Mouse (Mus musculus) hindbrain, embryonic 13.5 days (tissue): Measurements from ENCODE around the gene Myl6b. TPM values are rescaled to one million over a fixed set of nuclear protein-coding genes. Genes with fewer than 3 reads are reported as not detected.
"Not testable (repeated sequence)": the region's sequence is repeated elsewhere in the genome, so short reads cannot be mapped to it uniquely, and the experiment has no call there.

ENCODE experiments used
- ATAC-seq: fragments of 200-750 bp; cut with Nextera tagmentation; 2 replicates; pipeline ENCODE4 v1.8.0; 2017; ENCODE audit warnings: moderate TSS enrichment; ENCODE audit not compliant: low FRiP score
- H3K27ac ChIP-seq: fragments of 300-500 bp; sonication (generic); 2 replicates; pipeline ENCODE4 v1.5.1; 2015; ENCODE audit warnings: inconsistent platforms, mild to moderate bottlenecking, moderate library complexity
- H3K27me3 ChIP-seq: fragments of 300-500 bp; sonication (generic); 2 replicates; pipeline ENCODE4 v1.6.1; 2015; ENCODE audit warnings: mild to moderate bottlenecking, inconsistent platforms
- H3K36me3 ChIP-seq: fragments of 300-500 bp; sonication (generic); 2 replicates; pipeline ENCODE4 v1.6.1; 2015; ENCODE audit warnings: mild to moderate bottlenecking, inconsistent platforms
- H3K4me1 ChIP-seq: fragments of 300-500 bp; sonication (generic); replicated peaks from 2 replicates; pipeline ENCODE4 v1.6.1; 2015; ENCODE audit warnings: inconsistent platforms
- H3K4me2 ChIP-seq: fragments of 300-500 bp; sonication (generic); 2 replicates; pipeline ENCODE4 v1.6.1; 2015; ENCODE audit warnings: inconsistent platforms, mild to moderate bottlenecking, moderate library complexity
- H3K4me3 ChIP-seq: fragments of 300-500 bp; sonication (generic); 2 replicates; pipeline ENCODE4 v1.5.1; 2015; ENCODE audit warnings: mild to moderate bottlenecking, inconsistent platforms
- H3K9ac ChIP-seq: fragments of 300-500 bp; sonication (generic); 2 replicates; pipeline ENCODE4 v1.6.1; 2015; ENCODE audit warnings: mild to moderate bottlenecking, inconsistent platforms
- H3K9me3 ChIP-seq: fragments of 300-500 bp; sonication (generic); 2 replicates; pipeline ENCODE4 v1.6.1; 2016; ENCODE audit warnings: inconsistent platforms
- WGBS: fragments of 180-500 bp; shearing (Covaris S2); methylation state at CpG from one replicate; pipeline ENCODE4 v1.1.7; 2015; 5-methylcytosine and 5-hydroxymethylcytosine counted together
- polyA plus RNA-seq: library from polyadenylated mRNA; unstranded; fragments of >200 nt; fragmentation: Nextera tagmentation; extraction: Ambion mirVana; gene quantifications from 2 replicates; pipeline ENCODE4 v1.2.1, GENCODE M21; 2015

Gene Myl6b
- polyA plus RNA-seq, 1 experiment from 2014 or later, result 4.2 TPM

GRCm38 (mm10) chr10:128511761-128512160 lies 13.3 kb upstream of the Myl6b start:
- H3K36me3 ChIP-seq, result peaks cover 55% of the 10 kb centered on the region
- 90% methylated on average over 12 of the region's 12 CpGs for WGBS
- no peak overlapping the region for H3K4me3 ChIP-seq
- H3K27ac ChIP-seq, result no peak overlapping the region
- ATAC-seq, result no peak
- H3K9ac ChIP-seq, result no peak overlapping the region
- H3K4me2 ChIP-seq, result no peak overlapping the region
- H3K27me3 ChIP-seq, result peaks cover 19% of the 10 kb centered on the region
- H3K9me3 ChIP-seq, result no peaks in the 10 kb centered on the region
- no peaks in the 10 kb centered on the region for H3K4me1 ChIP-seq

DNA sequence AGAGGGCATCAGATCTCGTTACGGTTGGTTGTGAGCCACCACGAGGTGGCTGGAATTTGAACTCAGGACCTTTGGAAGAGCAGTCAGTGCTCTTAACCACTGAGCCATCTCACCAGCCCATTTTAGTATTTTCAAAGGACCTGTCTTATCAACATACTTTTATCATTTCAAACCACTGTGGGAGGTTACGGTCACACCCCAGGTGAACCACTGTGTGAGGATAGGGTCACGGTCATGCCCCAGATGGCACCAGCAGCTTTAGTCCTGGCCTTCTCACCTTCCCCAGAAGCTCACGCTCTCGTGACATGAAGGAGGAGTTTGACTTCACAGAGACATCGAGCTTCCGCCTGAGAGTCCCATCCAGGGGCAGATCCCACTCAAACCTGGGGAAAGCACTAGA lies 12.7 kb upstream of the Myl6b start:
- 91% methylated on average over 9 of the region's 9 CpGs for WGBS
- Histone ChIP-seq H3K27me3 (peaks cover 14% of the 10 kb centered on the region), H3K4me2 (no peak overlapping the region), H3K27ac (no peak overlapping the region), H3K9me3 (no peaks in the 10 kb centered on the region), H3K4me1 (no peaks in the 10 kb centered on the region), H3K36me3 (peaks cover 51% of the 10 kb centered on the region), H3K9ac (no peak overlapping the region), H3K4me3 (no peak overlapping the region)
- ATAC-seq, result no peak

GRCm38 (mm10) chr10:128510301-128510700 lies 11.8 kb upstream of the Myl6b start:
- Histone ChIP-seq H3K9me3 (no peaks in the 10 kb centered on the region), H3K36me3 (peaks cover 44% of the 10 kb centered on the region), H3K27me3 (peaks cover 5% of the 10 kb centered on the region), H3K27ac (no peak overlapping the region), H3K4me1 (no peaks in the 10 kb centered on the region), H3K4me3 (no peak overlapping the region), H3K4me2 (no peak overlapping the region), H3K9ac (no peak overlapping the region)
- 91% methylated on average over 11 of the region's 11 CpGs for WGBS
- ATAC-seq, result no peak

DNA sequence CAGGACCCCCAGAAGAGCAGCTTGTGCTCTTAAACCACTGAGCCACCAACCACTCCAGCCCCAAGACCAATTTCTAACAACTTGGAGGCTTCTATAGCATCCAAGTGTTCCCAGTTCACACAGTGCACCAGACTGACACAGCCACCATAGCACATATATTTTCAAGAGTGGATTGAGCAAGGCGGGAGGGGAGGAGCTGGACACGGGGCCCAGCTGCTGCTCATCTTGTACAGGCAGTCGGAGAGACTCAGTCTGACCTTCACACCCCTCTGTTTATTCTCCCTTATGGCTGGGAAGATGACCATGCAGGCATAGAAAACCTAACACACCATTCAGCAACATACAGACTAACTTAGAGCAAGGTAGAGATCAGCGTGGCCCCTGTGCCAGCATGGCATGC lies 11.3 kb upstream of the Myl6b start:
- H3K27ac ChIP-seq, result no peak overlapping the region
- WGBS, result 83% methylated on average over 4 of the region's 4 CpGs
- H3K4me1 ChIP-seq, result no peaks in the 10 kb centered on the region
- no peak overlapping the region for H3K4me2 ChIP-seq
- H3K9ac ChIP-seq, result no peak overlapping the region
- ATAC-seq, result no peak
- H3K27me3 ChIP-seq, result peaks cover under 1% of the 10 kb centered on the region; the same call in 1 of the 2 replicates
- no peaks in the 10 kb centered on the region for H3K9me3 ChIP-seq
- H3K4me3 ChIP-seq, result no peak overlapping the region
- H3K36me3 ChIP-seq, result peaks cover 40% of the 10 kb centered on the region

GRCm38 (mm10) chr10:128509203-128509602 lies 10.7 kb upstream of the Myl6b start:
- Histone ChIP-seq H3K27me3 (no peaks in the 10 kb centered on the region), H3K27ac (no peak overlapping the region), H3K36me3 (peaks cover 39% of the 10 kb centered on the region), H3K4me1 (no peaks in the 10 kb centered on the region), H3K4me3 (no peak overlapping the region), H3K9me3 (no peaks in the 10 kb centered on the region), H3K9ac (no peak overlapping the region), H3K4me2 (no peak overlapping the region)
- 87% methylated on average over 9 of the region's 9 CpGs for WGBS
- ATAC-seq, result no peak

- ATAC-seq, result no peak
- H3K9me3 ChIP-seq, result no peaks in the 10 kb centered on the region
- WGBS, result 81% methylated on average over 9 of the region's 9 CpGs
- no peak overlapping the region for H3K9ac ChIP-seq
- H3K4me2 ChIP-seq, result no peak overlapping the region
- peaks cover 30% of the 10 kb centered on the region for H3K36me3 ChIP-seq
- H3K4me3 ChIP-seq, result no peak overlapping the region
- H3K27me3 ChIP-seq, result no peaks in the 10 kb centered on the region
- peaks cover 4% of the 10 kb centered on the region; the same call in 1 of the 2 replicates for H3K4me1 ChIP-seq
- no peak overlapping the region for H3K27ac ChIP-seq
Observed at GRCm38 (mm10) chr10:128508260-128508659, 9.8 kb upstream of the Myl6b start.

GRCm38 (mm10) chr10:128505974-128506373 lies 7.5 kb upstream of the Myl6b start:
- H3K9me3 ChIP-seq, result no peaks in the 10 kb centered on the region
- H3K27ac ChIP-seq, result no peak overlapping the region
- H3K36me3 ChIP-seq, result peaks cover 16% of the 10 kb centered on the region
- no peaks in the 10 kb centered on the region for H3K27me3 ChIP-seq
- no peak for ATAC-seq
- WGBS, result 94% methylated on average over 14 of the region's 14 CpGs
- no peak overlapping the region for H3K4me2 ChIP-seq
- no peak overlapping the region for H3K9ac ChIP-seq
- H3K4me3 ChIP-seq, result no peak overlapping the region
- peaks cover 4% of the 10 kb centered on the region; the same call in 1 of the 2 replicates for H3K4me1 ChIP-seq

DNA sequence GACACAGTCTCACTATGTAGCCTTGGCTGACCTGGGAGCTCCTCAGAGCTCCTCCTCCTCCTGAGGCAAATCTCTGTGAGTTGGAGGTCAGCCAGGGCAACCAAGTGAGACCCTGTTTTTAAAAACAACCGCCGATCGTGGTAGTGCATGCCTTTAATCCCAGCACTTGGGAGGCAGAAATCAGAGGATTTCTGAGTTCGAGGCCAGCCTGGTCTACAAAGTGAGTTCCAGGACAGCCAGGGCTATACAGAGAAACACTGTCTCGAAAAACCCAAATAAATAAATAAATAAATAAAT lies 6.8 kb upstream of the Myl6b start:
- not testable (repeated sequence) for H3K4me3 ChIP-seq, H3K9me3 ChIP-seq, H3K4me2 ChIP-seq, H3K27ac ChIP-seq, H3K27me3 ChIP-seq, H3K4me1 ChIP-seq, H3K9ac ChIP-seq, ATAC-seq
- H3K36me3 ChIP-seq, result peaks cover 14% of the 10 kb centered on the region
- WGBS, result 86% methylated on average over 5 of the region's 5 CpGs

DNA sequence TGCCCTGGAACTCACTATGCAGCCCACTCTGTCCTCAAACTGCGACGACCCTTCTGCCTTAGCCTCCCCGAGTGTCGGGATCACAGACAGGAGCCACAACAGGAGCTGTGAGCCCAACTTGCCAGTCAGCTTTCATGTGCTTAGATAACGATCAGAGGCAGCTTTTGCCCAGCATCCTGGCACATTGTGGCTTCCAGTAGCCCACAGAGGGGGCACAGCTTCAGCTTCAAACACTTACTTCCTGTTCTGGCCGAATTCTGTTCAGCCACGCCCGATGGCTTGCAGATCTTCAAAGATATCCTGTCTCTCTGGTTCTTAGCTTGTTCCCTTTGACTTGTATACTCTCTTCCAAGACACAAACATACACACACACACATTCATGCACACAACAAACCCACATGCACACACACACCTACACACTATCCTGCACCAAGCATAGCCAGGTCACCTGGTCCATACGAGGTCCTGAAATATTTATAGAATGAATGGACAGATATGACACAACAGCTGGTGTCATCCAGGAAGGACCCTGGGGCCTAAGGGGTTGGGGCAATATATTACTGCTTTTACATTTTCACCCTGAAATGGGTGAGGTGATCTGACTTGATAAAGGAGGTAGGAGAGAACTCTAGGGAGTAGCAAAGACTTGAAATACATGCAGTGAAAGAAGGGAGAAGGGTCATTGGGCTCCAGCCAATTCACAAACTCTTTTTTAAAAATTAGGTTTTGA lies 6.3 kb upstream of the Myl6b start:
- WGBS, result 79% methylated on average over 9 of the region's 9 CpGs
- 0 out of 2 replicates have a peak overlapping the region, but pooled peaks have one; percentile 36 for H3K9ac ChIP-seq

DNA sequence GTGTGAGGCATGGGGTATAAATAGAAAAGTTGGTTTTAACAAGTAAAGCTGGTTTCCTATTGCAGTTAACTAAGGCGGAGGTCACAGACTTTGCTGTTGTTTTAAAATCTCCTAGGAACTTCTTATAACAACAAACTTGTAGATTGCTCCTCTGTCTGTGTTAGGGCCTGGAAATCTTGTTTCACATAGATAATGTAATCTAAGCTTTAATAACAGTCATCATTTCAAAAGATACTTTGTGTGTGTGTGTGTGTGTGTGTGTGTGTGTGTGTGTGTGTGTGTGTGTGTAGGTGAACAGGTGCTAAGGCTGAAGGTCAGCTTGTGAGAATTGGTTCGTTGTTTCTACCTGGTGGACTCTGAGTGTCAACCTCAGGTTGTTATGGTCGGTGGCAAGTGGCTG lies 5.5 kb upstream of the Myl6b start:
- H3K27me3 ChIP-seq, result no peaks in the 10 kb centered on the region
- no peak for ATAC-seq
- WGBS, result 91% methylated on average over 3 of the region's 3 CpGs
- peaks cover 12% of the 10 kb centered on the region for H3K4me1 ChIP-seq
- no peak overlapping the region for H3K9ac ChIP-seq
- no peak overlapping the region for H3K4me3 ChIP-seq
- H3K36me3 ChIP-seq, result peaks cover under 1% of the 10 kb centered on the region
- no peaks in the 10 kb centered on the region for H3K9me3 ChIP-seq
- H3K27ac ChIP-seq, result no peak overlapping the region
- no peak overlapping the region for H3K4me2 ChIP-seq

More for the DNA sequence above, 6.3 kb upstream of the Myl6b start:
- Histone ChIP-seq H3K27ac (no peak overlapping the region), H3K4me1 (peaks cover 4% of the 10 kb centered on the region; the same call in 1 of the 2 replicates), H3K4me2 (no peak overlapping the region), H3K27me3 (no peaks in the 10 kb centered on the region), H3K36me3 (peaks cover 9% of the 10 kb centered on the region), H3K4me3 (no peak overlapping the region), H3K9me3 (no peaks in the 10 kb centered on the region)
- no peak for ATAC-seq

DNA sequence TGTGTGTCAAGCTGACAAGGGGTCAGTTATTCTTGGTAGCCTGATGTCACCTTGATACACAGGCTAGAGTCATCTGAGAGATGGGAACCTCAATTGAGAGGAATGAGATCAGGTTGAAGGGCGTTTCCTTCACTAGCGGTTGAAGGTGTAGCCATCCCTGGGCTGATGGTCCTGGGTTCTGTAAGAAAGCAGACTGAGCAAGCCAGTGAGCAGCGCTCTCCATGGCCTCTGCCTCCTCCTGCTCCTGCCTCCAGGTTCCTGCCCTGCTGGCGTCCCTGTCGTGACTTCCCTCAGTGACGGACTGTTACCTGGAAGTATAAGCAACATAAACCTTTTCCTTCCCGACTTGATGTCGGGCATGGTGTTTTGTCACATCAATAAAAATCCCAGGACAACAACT lies 5.0 kb upstream of the Myl6b start:
- WGBS, result 78% methylated on average over 8 of the region's 8 CpGs
- no peak overlapping the region for H3K27ac ChIP-seq
- H3K4me1 ChIP-seq, result peaks cover 12% of the 10 kb centered on the region
- H3K27me3 ChIP-seq, result no peaks in the 10 kb centered on the region
- H3K4me3 ChIP-seq, result no peak overlapping the region
- no peaks in the 10 kb centered on the region; the same call in 1 of the 2 replicates for H3K36me3 ChIP-seq
- no peak overlapping the region for H3K4me2 ChIP-seq
- no peaks in the 10 kb centered on the region for H3K9me3 ChIP-seq
- ATAC-seq, result no peak
- no peak overlapping the region for H3K9ac ChIP-seq

GRCm38 (mm10) chr10:128502341-128502740 lies 3.9 kb upstream of the Myl6b start:
- no peaks in the 10 kb centered on the region; the same call in 1 of the 2 replicates for H3K36me3 ChIP-seq
- no peak overlapping the region for H3K27ac ChIP-seq
- 86% methylated on average over 5 of the region's 5 CpGs for WGBS
- no peak overlapping the region for H3K4me3 ChIP-seq
- H3K4me1 ChIP-seq, result peaks cover 23% of the 10 kb centered on the region
- H3K9me3 ChIP-seq, result no peaks in the 10 kb centered on the region
- no peak for ATAC-seq
- no peak overlapping the region for H3K4me2 ChIP-seq
- H3K9ac ChIP-seq, result no peak overlapping the region
- no peaks in the 10 kb centered on the region for H3K27me3 ChIP-seq

DNA sequence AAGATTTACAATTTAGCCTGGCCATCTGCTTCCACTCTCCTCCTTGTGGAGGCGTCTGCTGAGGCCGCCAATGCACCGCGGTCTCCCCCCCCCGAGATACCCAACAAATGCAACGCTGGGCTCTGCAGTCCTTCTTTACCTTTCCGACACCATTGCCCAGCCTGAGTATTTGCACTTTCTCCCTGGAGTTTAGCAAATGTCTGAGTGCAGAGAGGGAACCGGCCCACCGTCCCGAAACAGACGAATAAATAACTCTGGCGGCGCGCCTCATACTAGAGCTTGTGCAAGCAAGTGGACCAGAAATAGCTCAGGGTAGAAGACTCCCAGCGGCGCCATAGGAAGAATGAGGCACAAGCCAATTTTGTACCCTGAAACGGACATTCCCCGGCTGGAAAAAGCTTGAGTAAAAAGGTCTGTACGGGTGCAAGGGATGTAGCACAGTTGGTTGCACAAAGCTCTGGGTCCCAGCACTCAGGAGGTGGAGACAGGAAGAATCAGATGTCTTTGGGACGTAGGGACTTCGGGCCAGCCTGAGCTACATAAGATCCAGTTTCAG lies 709 bp upstream of the Myl6b start:
- WGBS, result 2% methylated on average over 21 of the region's 21 CpGs
- H3K4me2 ChIP-seq, result peak overlapping the region; percentile 63
- peak; percentile 30 for ATAC-seq
- peaks cover 42% of the 10 kb centered on the region for H3K4me1 ChIP-seq
- peak overlapping the region; percentile 66 for H3K9ac ChIP-seq
- H3K4me3 ChIP-seq, result peak overlapping the region; percentile 65
- H3K27ac ChIP-seq, result peak overlapping the region; percentile 75
- H3K9me3 ChIP-seq, result no peaks in the 10 kb centered on the region
- H3K36me3 ChIP-seq, result no peaks in the 10 kb centered on the region
- H3K27me3 ChIP-seq, result no peaks in the 10 kb centered on the region
